Mouse (Mus musculus) gonadal fat pad, adult 2 months (tissue): Measurements from ENCODE around the gene Chmp5. TPM values are rescaled to one million over a fixed set of nuclear protein-coding genes. Genes with fewer than 3 reads are reported as not detected.
"Not testable (repeated sequence)": the region's sequence is repeated elsewhere in the genome, so short reads cannot be mapped to it uniquely, and the experiment has no call there.

Experiments used
- DNase-seq: peaks from one replicate; pipeline ENCODE4 v3.0.0-alpha.2; 2012; ENCODE audit warnings: low read depth
- polyA plus RNA-seq: library from polyadenylated mRNA; depleted of rRNA; stranded (reverse); fragments of >200 nt; gene quantifications from 2 replicates; pipeline ENCODE4 v1.2.3, GENCODE M21; 2012; rRNA removed

The Chmp5 gene
- 26.3 and 35.6 TPM in 2 replicates for polyA plus RNA-seq

DNA sequence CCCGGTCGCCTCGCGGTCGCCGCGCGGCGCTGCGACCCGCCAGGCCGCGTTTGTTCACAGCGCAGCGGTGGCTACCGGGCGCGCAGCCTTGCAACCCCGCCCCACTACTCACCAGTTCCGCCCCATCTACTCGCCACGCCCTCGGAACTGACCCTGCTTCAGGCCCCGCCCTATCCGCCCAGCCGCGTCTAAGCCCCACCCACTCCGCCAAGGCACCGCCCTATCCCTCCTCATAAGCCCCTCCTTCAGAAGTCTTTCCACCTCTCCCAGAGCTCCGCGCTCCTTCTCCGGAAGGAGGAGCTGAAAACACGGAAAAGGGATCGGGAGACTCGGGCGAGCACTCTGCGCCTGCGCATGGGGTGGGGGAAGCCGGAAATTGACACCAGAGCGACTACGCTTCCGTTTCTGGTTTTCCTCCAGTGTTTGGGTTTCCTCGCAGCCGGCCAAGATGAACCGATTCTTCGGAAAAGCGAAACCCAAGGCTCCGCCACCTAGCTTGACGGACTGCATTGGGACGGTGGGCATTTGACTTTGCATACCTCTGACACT, at the start of gene Chmp5, which contains the start of gene Bag1:
Chmp5 (plus strand) TSS at position 248 of the 549 bp plus-strand sequence.
Bag1 (minus strand) TSS at position 135 of the 549 bp plus-strand sequence.
- DNase-seq: peak; percentile 87

DNA sequence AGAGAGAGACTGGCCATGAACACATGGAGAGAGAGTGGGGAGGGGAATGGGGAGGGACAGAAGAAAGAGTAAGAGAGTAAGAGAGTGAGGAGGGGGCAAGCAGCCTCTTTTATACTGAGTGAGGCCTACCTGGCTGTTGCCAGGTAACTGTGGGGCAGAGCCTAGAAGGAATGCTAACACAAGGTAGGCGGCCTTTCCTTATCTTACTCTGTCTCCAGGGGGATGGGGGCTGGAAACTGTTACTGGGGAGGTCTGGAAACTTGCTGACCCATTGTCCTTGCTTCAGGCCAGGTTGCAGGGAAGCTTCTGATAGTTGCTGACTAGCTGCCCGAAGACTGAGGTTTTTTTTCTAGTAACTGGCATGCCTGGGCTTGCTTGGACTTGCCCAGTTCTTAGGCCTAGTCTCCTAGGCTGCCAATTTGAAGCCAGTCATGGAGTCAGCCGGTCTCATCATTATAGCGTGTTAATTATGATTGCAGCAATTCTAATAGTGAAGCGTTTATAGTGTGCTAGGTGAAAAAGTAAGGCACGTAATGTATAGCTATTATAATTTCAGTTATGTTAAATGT, 49.6 kb upstream of the Chmp5 start:
- no peak for DNase-seq

DNA sequence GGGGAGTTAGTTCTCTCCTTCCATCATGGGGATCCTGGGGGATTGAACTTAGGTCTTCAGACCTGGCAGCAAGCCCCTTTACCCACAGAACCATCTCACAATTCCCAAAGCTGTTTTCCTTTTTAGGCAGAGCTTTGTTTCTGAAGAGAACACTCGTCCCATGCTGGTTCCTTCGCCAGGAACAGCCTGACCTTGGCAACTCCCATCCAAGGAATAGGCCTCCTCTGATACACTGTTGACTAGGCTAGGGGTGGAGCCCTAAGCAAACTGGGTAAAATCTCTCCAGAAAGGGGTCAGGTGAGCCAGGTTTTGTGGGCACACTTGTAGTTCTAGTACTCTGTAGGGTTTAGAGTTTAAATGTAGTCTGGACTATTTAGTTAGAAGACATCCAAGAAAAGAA, 48.9 kb upstream of the Chmp5 start:
- no peak for DNase-seq

DNA sequence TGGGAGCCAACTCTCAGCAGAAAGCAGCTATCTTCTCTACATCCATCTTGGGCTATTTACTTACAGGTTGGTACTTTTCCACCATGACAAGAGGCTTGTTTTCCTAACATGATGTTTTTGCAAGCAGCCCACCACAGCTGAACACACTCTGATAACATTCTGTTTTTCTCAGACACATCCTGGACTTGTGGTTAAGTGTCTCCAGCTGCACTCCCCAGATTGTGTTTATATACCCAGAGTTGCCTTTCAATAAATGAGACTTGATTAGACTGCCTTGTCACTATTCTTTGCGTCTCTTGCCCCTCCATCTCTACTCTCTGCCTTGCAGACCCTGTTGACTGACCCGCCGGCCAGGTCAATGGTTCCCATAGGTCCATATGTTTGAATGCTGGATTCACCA, 48.1 kb upstream of the Chmp5 start:
- DNase-seq: no peak

DNA sequence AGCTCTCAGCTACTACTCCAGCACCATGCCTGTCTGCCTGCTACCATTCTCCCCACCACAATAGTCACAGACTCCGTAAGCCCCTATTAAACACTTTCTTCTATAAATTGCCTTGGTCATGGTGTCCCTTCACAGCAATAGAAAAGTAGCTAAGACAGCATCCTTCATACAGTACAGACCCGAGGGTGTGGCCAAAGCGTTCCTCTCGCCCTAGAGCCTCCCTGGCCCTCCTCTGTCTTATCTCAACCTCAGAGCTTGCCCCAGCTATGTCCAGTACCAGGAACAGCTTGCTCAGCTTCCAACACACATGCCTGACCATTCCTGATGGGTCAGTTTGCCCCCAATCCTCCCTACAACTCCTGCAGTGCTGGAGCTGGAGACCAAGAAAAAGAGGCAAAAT, 47.6 kb upstream of the Chmp5 start:
- DNase-seq: no peak

DNA sequence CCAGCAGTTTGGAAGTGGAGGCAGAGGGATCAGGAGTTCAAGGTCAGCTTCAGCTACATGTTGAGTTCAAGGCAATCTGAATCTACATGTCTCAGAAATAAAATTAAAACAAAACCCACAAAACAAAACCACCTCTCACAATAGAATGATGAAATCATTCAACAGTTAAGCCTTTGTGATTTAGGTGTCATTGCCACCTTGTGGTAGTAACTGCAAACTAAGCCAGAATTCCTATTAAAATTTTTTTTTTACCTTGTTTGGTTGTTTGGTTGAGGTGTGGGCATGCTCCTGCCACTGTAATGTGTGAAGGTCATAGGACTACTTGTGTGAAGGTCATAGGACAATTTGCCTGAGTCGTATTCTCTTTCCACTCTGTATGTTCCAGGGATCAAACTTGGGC, 41.9 kb upstream of the Chmp5 start:
- no peak for DNase-seq

DNA sequence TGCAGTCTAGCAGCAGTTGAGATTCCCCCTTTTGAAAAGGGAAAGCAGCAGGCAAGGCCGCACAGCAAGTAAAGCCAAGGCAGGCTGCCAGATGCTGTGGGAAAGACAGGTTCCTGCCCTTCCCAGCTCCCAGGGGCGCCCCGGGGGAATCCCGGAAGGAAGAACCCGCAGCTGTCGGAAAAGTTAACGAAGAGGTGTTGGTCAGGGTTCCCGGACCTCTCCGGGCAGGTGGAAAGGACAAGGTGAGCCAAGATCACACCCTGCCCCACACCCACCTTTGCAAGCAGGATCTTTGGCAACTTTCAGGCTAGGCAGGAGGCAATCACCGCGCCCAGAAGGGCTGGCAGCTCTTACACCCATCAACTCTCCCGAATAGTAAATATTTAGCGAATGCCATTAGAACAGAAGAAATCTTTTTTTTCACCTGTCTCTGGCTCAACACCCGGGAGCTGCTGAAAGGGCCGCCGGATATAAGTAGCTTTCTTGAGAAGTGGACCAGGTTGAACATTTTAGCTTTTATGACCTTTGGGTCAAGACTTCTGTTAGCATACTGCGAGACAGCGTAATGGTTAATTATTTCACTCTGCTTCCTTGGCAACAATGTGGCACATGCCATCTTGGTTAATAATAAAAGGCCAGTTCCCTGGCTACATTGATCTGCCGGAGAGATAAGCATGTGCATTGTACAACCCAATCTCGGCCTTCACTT, 39.8 kb upstream of the Chmp5 start:
- peak; percentile 60 for DNase-seq

DNA sequence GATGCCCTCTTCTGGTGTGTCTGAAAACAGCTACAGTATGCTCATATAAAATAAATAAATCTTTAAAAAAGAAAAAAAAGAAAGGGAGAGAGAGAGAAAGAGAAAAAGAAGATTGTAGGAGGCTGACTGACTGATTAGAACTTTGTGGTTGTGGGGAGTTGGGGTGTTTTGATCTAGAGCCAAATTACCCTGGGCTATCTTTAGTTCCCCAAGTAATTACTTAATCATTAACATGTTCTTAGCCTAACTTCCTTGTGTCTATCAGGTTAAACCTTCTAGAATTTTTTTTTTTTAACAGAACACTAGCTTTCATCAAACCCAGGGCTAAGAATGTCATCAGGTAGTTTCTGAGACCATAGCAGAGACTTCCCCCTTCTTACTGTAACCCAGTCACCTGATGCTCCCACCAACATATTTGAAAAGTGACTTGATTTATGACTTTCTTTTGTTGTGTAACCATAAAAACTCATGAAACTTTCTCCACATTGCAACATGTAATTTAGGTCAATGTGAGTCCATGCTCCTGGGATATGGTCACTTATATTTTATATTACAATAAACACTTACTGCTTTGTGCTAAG, 33.8 kb upstream of the Chmp5 start:
- no peak for DNase-seq

DNA sequence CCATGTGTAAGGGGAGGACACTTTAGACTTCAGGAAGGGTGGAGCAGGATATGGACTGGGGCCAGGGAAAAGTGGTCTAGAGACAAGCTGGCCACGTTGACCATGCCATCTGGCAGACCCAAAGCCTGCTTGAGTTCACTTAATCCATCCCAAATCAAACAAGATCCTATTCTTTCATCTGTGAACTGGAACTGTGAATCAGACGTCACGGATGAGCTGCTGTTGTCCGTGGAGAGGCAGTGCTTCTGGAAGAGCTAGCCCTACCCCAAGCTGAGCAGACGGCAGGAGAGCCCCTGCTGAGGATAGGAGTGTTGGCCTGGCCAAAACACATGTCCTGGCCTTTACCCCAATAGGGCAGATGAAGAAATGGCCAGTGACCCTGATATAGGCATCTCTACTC, 32.3 kb upstream of the Chmp5 start:
- DNase-seq: no peak

DNA sequence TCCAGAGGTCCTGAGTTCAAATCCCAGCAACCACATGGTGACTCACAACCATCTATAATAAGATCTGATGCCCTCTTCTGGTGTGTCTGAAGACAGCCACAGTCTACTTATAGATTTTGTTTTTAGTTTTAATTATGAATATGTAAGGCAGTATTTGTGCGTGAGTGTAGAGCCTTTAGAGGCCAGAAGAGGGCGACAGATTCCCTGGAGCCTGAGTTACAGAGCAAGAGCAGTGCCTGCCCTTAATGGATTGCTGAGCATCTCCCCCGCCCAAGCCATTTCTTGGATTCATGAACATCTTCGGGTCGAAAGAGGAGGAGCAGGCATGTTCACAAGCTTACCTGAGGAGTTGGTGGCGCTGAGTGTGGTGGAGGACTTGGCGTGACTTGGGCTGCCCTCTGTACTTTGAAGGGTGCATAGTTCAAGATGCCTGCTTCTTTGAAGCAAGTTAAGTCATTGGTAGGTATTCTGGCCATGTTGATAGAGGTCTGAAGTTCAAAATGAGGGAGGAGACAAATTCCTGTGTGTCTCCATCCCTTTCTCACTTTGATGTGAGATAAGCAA, 31.5 kb upstream of the Chmp5 start:
- DNase-seq: no peak

DNA sequence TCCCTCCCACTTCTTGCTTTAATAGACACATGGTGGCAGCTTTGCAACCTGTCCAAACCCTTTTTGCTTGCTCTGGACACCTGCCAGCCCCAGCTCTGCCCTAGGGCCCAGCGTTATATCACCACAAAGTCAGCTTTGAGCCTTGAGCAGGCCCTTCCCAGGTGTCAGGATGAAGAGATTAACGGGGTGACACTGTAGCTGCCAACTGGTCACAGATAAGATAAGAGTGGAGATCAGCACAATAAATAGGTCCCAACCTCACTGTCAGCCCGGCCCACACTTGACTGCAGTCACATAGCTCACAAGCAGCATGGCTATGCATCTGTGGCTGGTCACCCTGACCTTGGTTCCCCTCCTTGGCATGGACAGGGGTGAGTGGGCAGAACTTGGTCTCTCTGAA, 28.4 kb upstream of the Chmp5 start, which contains the start of gene Spink4:
Spink4 (plus strand) TSS at position 268 of the 400 bp plus-strand sequence.
- DNase-seq: no peak

DNA sequence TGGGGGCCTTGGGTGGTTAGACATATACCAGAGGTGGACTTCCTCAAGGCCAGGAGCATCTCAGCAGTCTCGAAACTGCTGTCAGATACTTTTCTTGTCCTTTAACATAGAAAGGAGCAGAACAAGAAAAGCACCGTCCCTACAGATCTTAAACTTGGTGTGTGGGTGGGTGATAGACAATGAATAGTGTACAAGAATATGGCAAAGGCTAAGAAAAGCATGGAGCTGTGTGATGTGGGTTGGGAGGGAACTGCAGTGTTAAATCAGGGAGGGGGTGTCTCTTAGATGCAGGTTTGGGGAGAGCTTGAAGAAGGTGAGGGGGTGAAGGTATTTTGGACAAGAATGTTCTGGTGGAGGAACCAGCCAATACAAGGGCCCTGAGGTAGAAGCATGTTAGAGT, 27.6 kb upstream of the Chmp5 start:
- DNase-seq: no peak

DNA sequence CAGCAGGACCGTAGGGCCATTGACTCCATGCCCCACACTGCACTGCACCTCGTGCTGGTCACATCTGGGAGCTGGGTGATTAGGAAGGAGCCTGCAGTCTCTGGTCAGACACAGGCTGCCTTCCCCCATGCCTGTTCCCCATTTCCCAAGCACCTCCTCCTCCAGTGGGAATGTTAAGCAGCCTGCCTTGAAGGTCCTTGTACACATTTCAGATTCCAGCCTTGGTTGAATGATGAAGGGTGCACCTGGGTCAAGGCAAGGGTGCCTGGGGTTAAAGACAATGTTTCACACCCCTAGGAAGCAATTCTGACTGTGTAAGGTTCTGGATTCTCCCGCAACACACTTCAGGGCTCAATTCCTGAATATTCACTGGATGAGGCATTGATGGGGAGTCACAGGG, 26.9 kb upstream of the Chmp5 start:
- DNase-seq: no peak

DNA sequence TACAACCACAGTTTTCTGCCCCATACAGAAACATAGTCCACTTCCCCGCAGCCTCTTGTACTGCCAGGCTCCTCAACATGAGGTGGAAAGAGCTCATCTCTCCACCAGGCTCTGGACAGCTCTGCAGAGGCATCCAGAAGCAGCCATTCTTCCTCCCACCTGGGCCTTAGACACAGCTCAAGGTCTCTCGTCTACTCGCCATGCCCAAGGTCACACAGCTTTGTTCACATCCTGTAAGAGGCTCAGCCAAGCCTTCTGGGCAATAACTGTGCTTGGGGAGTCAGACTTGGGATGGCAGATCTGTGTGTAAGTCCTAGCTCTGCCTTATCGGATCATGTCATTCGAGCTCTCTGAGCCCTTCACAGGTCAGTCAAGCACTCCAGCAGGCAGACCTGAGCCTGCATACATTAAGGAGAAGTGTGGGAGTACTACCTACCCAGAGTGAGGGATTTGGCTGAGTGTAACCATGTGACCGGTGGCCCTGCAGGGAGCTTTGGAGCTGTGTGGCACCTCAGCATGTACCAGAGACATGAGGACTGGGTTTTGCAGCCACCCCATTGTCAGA, 25.0 kb upstream of the Chmp5 start:
- no peak for DNase-seq

DNA sequence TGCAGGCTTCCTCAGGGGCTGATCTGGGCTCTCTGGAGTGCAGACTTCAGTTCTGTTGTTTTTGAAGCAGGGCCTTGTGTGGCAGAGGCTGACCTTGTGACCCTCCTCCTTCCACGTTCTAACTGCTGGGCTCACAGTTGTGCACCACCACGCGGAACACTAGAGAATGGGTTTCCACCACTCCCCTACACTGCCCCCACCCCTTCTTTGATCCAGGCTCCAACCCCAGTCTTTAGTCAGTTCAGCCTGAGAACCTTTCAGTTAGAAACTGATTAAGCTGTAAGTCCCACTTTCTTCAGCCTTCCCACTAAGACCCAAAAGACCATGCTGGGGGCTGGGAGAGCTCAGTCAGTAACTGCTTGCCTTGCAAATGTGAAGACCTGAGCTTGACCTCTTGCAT, 22.6 kb upstream of the Chmp5 start:
- no peak for DNase-seq

DNA sequence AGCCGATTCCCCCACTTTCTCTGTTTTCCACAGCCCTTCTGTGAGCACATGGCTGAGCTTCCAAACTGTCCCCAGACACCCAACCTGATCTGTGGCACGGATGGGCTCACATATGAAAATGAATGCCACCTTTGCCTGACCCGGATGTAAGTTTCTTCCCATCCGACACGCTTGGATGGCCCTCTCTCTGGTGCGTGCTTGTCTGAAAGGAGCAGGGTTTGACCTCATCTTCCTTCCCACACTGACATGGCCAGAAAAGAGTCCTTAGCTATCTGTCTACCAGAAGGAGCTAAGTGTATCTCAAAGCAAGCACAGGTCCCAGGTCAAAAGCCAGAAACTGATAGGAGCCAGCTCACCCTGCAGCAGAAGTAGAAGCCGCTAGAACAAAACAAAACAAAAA, 19.2 kb upstream of the Chmp5 start:
- DNase-seq: no peak

DNA sequence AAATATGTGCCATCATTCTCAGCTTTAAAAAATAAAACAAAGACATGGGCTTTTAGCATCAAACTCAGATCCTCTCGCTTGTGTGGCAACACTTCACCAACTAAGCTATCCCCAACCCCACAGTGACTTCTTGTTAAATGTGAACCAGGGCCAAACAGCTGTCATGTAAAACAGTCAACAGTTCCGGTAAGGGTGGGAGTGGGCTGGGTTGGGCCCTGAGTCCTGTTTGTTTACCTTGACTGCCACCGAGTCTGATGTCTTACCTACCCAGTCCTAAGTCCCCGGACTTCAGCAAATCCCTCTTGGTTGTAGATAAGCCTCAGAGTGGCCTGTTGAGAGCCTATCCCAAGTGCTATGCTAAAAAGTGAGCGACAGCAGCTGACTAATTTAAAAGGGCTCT, 14.5 kb upstream of the Chmp5 start:
- DNase-seq: no peak

DNA sequence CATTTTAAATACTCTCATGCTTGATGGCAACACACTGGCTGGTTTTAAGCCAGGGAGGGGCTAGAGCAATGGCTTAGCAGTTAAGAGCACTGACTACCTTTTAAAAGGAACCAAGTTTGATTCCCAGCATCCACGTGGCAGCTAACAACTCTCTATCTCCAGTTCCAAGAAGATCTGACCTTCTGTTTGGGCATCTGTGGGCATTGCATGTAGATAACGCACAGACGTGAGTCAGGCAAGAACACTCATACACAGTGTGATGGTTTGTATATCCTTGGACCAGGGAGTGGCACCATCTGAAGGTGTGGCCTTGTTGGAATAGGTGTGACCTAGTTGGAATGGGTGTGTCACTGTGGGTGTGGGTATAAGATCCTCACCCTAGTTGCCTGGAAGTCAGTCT, 13.8 kb upstream of the Chmp5 start:
- DNase-seq: not testable (repeated sequence)

DNA sequence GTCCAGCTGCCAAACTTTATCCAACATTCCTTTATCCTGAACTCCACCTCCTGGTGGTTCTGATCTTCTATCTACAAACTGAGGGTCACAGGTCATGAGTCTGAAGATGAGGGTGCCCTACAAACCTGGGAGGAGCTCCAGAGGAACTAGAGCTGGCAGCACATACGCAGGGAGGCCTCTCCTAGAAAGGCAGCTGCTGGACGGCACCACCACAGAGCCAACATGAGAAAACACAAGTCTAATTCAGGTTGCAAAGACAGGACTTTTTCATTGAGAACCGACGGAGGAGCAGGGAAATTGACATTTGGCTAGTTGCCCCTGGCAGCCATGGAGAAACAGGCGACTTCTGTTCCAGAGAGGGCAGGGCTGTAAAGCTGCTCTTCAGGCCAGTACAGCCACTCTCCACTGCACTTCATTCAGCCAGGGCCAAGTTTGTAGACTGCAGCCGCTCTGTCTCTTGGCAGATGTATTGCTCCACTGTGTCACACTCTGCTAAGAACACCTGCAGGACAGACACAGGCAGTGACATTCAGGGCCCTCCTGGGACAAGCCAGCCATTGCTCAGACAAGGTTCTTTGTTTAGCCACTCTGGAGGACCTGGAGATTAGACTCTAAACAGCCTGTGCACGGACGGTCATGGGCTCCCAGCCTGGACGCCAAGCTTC, 11.9 kb upstream of the Chmp5 start:
- peak; percentile 47 for DNase-seq

DNA sequence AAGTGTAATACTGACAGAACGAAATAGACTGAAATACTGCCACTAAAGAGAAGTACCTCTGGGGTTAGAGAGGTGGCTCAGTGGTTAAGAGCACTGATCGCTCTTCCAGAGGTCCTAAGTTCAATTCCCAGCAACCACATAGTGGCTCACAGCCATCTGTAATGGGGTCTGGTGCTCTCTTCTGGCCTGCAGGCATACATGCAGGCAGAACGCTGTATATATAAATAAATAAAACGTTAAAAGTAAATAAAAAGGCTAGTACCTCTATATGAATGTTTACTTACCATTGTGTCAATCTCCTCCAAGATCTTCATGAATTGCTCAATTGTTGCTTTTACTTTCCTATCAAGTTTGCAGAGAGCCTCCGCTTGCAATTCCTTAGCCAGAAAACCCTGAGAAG, 9.4 kb upstream of the Chmp5 start:
- DNase-seq: no peak

DNA sequence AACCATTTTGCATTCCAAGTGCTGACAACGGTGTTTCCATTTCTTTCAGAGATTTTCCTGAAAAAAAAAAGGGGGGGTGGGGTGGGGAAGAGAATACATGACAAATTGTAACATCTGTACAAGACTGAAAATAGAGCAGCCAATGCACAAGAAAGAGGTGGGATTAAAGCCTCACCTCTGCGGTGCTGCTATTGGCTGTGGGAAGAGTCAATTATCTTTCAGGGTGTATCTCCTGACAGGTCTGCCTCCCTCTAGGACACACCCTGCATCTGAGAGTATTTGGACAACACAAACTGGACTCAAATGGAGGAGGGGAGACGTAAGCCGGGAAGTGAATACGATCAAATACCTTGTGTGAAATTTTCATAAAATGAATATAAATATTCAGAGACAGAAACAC, 4.6 kb upstream of the Chmp5 start:
- DNase-seq: no peak
